Mouse (Mus musculus) midbrain, embryonic 14.5 days (tissue): ENCODE measurements at regions not wholly inside any gene's neighbourhood (a gene's known extent, or its start where the extent isn't known, plus 50 kb on each side); places are given as distances from the start of the nearest gene placed in this dataset.

Experiments
- ATAC-seq: fragments of 200-750 bp; cut with Nextera tagmentation; 2 replicates; pipeline ENCODE4 v1.8.0; 2017; ENCODE audit warnings: moderate number of reproducible peaks, moderate library complexity; ENCODE audit not compliant: low FRiP score, low TSS enrichment
- DNase-seq: peaks from one replicate; pipeline ENCODE4 v3.0.0-alpha.2; 2015
- H3K27ac ChIP-seq: fragments of 300-500 bp; sonication (generic); replicated peaks from 2 replicates; pipeline ENCODE4 v1.5.1; 2014; ENCODE audit warnings: mild to moderate bottlenecking, low read depth, low read length, moderate library complexity
- H3K27me3 ChIP-seq: fragments of 300-500 bp; sonication (generic); 2 replicates; pipeline ENCODE4 v1.6.1; 2014; ENCODE audit warnings: low read length, control low read depth, mixed read lengths; ENCODE audit not compliant: control insufficient read depth, insufficient read depth
- H3K36me3 ChIP-seq: fragments of 300-500 bp; sonication (generic); 2 replicates; pipeline ENCODE4 v1.6.1; 2014; ENCODE audit warnings: low read length, control low read depth; ENCODE audit not compliant: control insufficient read depth, insufficient read depth
- H3K4me1 ChIP-seq: fragments of 300-500 bp; sonication (generic); 2 replicates; pipeline ENCODE4 v1.6.1; 2014; ENCODE audit warnings: mild to moderate bottlenecking, antibody characterized with exemption, low read length, control low read depth; ENCODE audit not compliant: control insufficient read depth, insufficient read depth
- H3K4me2 ChIP-seq: fragments of 300-500 bp; sonication (generic); 2 replicates; pipeline ENCODE4 v1.6.1; 2014; ENCODE audit warnings: mild to moderate bottlenecking, low read length, moderate library complexity
- H3K4me3 ChIP-seq: fragments of 300-500 bp; sonication (generic); replicated peaks from 2 replicates; pipeline ENCODE4 v1.5.1; 2014; ENCODE audit warnings: low read depth, low read length
- H3K9ac ChIP-seq: fragments of 300-500 bp; sonication (generic); replicated peaks from 2 replicates; pipeline ENCODE4 v1.6.1; 2014; ENCODE audit warnings: mild to moderate bottlenecking, low read length, moderate library complexity
- H3K9me3 ChIP-seq: fragments of 300-500 bp; sonication (generic); 2 replicates; pipeline ENCODE4 v1.6.1; 2016; ENCODE audit warnings: low read length, control low read depth, mixed read lengths; ENCODE audit not compliant: control insufficient read depth
- WGBS: fragments of 180-500 bp; shearing (Covaris S2); extraction: QIAGEN DNeasy Blood & Tissue Kit; methylation state at CpG from one replicate; pipeline ENCODE4 v1.1.7; 2014; 5-methylcytosine and 5-hydroxymethylcytosine counted together

- no peaks in the 10 kb centered on the region for H3K36me3 ChIP-seq
- H3K9me3 ChIP-seq, result no peaks in the 10 kb centered on the region
- H3K9ac ChIP-seq, result no peak overlapping the region
- H3K4me3 ChIP-seq, result no peak overlapping the region
- H3K4me1 ChIP-seq, result no peaks in the 10 kb centered on the region
- WGBS, result 85% methylated on average over 9 of the region's 9 CpGs
- DNase-seq, result no peak
- no peak overlapping the region for H3K27ac ChIP-seq
- no peak overlapping the region for H3K4me2 ChIP-seq
- H3K27me3 ChIP-seq, result no peaks in the 10 kb centered on the region
- ATAC-seq, result no peak
Observed at GRCm38 (mm10) chr8:127847332-127848018, 510.9 kb upstream of the Nrp1 start.

- Histone ChIP-seq H3K27ac (no peak overlapping the region), H3K27me3 (no peaks in the 10 kb centered on the region), H3K4me1 (no peaks in the 10 kb centered on the region), H3K4me3 (no peak overlapping the region), H3K36me3 (no peaks in the 10 kb centered on the region), H3K9ac (no peak overlapping the region), H3K9me3 (no peaks in the 10 kb centered on the region), H3K4me2 (no peak overlapping the region)
- ATAC-seq (no peak), DNase-seq (no peak)
Observed at GRCm38 (mm10) chr8:127849926-127850325, 508.5 kb upstream of the Nrp1 start.

- 53% methylated on average over 4 of the region's 4 CpGs for WGBS
- H3K27ac ChIP-seq, result no peak overlapping the region
- H3K4me1 ChIP-seq, result no peaks in the 10 kb centered on the region
- H3K9ac ChIP-seq, result no peak overlapping the region
- DNase-seq (no peak), ATAC-seq (no peak)
- no peaks in the 10 kb centered on the region for H3K36me3 ChIP-seq
- no peak overlapping the region for H3K4me3 ChIP-seq
- H3K27me3 ChIP-seq, result no peaks in the 10 kb centered on the region
- no peaks in the 10 kb centered on the region for H3K9me3 ChIP-seq
- H3K4me2 ChIP-seq, result no peak overlapping the region
Observed at GRCm38 (mm10) chr8:127855653-127856300, 502.6 kb upstream of the Nrp1 start.

GRCm38 (mm10) chr8:127856351-127857135 is 501.9 kb upstream of the Nrp1 start:
- ATAC-seq, result no peak
- WGBS, result 56% methylated on average over 5 of the region's 5 CpGs
- H3K27me3 ChIP-seq, result no peaks in the 10 kb centered on the region
- DNase-seq, result no peak
- H3K4me1 ChIP-seq, result no peaks in the 10 kb centered on the region
- no peaks in the 10 kb centered on the region for H3K9me3 ChIP-seq
- no peak overlapping the region for H3K4me3 ChIP-seq
- no peak overlapping the region for H3K4me2 ChIP-seq
- H3K9ac ChIP-seq, result no peak overlapping the region
- H3K27ac ChIP-seq, result no peak overlapping the region
- H3K36me3 ChIP-seq, result no peaks in the 10 kb centered on the region

GRCm38 (mm10) chr8:127859036-127859435 is 499.4 kb upstream of the Nrp1 start:
- H3K36me3 ChIP-seq, result no peaks in the 10 kb centered on the region
- H3K4me1 ChIP-seq, result no peaks in the 10 kb centered on the region
- no peaks in the 10 kb centered on the region for H3K27me3 ChIP-seq
- DNase-seq, result no peak
- no peak overlapping the region for H3K4me2 ChIP-seq
- H3K27ac ChIP-seq, result no peak overlapping the region
- no peak overlapping the region for H3K9ac ChIP-seq
- WGBS, result 62% methylated on average over 3 of the region's 3 CpGs
- no peaks in the 10 kb centered on the region for H3K9me3 ChIP-seq
- H3K4me3 ChIP-seq, result no peak overlapping the region
- ATAC-seq, result no peak

GRCm38 (mm10) chr8:127860376-127860775 is 498.0 kb upstream of the Nrp1 start:
- H3K4me2 ChIP-seq, result no peak overlapping the region
- H3K4me3 ChIP-seq, result no peak overlapping the region
- ATAC-seq, result no peak
- DNase-seq, result no peak
- H3K36me3 ChIP-seq, result no peaks in the 10 kb centered on the region
- no peak overlapping the region for H3K27ac ChIP-seq
- no peak overlapping the region for H3K9ac ChIP-seq
- no peaks in the 10 kb centered on the region for H3K4me1 ChIP-seq
- no peaks in the 10 kb centered on the region for H3K9me3 ChIP-seq
- no peaks in the 10 kb centered on the region for H3K27me3 ChIP-seq
- WGBS, result 80% methylated on average over 3 of the region's 3 CpGs

GRCm38 (mm10) chr8:127860891-127861290 is 497.5 kb upstream of the Nrp1 start:
- ATAC-seq, result no peak
- DNase-seq, result no peak
- WGBS, result 63% methylated on average over 3 of the region's 3 CpGs

GRCm38 (mm10) chr8:127884641-127885040 is 473.8 kb upstream of the Nrp1 start:
- Histone ChIP-seq H3K4me3 (no peak overlapping the region), H3K27me3 (no peaks in the 10 kb centered on the region), H3K4me2 (no peak overlapping the region), H3K36me3 (no peaks in the 10 kb centered on the region), H3K27ac (no peak overlapping the region), H3K4me1 (no peaks in the 10 kb centered on the region), H3K9ac (no peak overlapping the region), H3K9me3 (no peaks in the 10 kb centered on the region)
- ATAC-seq, result no peak
- WGBS, result 79% methylated on average over 1 of the region's 1 CpGs
- no peak for DNase-seq

More at GRCm38 (mm10) chr8:127860891-127861290, 497.5 kb upstream of the Nrp1 start:
- H3K36me3 ChIP-seq, result no peaks in the 10 kb centered on the region
- H3K4me1 ChIP-seq, result no peaks in the 10 kb centered on the region
- H3K4me3 ChIP-seq, result no peak overlapping the region
- no peaks in the 10 kb centered on the region for H3K9me3 ChIP-seq
- H3K27ac ChIP-seq, result no peak overlapping the region
- H3K4me2 ChIP-seq, result no peak overlapping the region
- no peaks in the 10 kb centered on the region for H3K27me3 ChIP-seq
- no peak overlapping the region for H3K9ac ChIP-seq
